Mouse (Mus musculus): ENCODE results near the gene Usp5. TPM values are rescaled to one million over a fixed set of nuclear protein-coding genes. Genes with fewer than 3 reads are reported as not detected.

Usp5 gene
- polyA plus RNA-seq, 1 experiment, result 162 TPM

DNA sequence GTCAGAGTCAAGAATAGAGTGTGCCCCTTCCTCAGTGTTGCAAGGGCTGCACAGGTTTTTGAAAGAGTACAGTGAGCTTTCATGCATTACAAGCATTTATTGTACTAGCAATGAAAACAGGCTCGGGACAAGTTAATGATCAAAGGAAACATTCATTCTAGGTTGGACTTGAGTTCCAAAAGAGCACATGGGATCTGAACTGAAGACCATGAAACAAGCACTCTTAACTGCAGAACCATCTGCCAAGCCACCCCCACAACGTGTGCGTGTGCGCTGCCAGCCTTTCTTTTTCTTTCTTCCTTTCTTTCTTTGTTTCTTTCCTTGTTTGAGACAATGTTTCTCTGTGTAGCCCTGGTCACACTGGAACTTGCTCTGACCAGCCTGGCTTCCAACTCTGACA, 33.5 kb downstream of the Usp5 start:
- TF ChIP-seq POLR2A (IDR thresholded peaks at IDR 0.05; ENCODE audit: borderline replicate concordance, extremely low read depth, insufficient read depth, insufficient read length, poor library complexity, severe bottlenecking), result no peak
- TF ChIP-seq CTCF (IDR thresholded peaks at IDR 0.05; ENCODE audit: borderline replicate concordance, extremely low read depth, insufficient read depth, insufficient read length), result no peak

DNA sequence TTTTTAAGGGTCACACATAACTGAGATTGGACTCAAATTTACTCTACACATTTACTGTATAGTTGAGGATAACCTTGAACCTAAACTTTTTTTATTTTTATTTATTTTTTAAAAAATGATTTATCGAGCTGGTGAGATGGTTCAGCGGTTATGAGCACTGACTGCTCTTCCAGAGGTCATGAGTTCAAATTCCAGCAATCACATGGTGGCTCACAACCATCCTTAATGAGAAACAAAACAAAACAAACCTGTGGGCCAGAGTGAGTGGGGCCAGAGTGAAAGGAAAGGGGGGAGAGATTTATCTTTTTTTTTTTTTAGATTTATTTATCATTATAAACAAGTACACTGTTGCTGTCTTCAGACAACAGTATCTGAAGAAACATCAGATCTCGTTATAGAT, 37.4 kb downstream of the Usp5 start:
- TF ChIP-seq POLR2A (IDR thresholded peaks at IDR 0.05; ENCODE audit: borderline replicate concordance, extremely low read depth, insufficient read depth, insufficient read length, poor library complexity, severe bottlenecking) (no peak), CTCF (IDR thresholded peaks at IDR 0.05; ENCODE audit: borderline replicate concordance, extremely low read depth, insufficient read depth, insufficient read length) (no peak)
- DNase-seq (ENCODE audit: low read depth), result no peak

More for the DNA sequence above, 33.5 kb downstream of the Usp5 start:
- no peak for DNase-seq (ENCODE audit: low read depth)

DNA sequence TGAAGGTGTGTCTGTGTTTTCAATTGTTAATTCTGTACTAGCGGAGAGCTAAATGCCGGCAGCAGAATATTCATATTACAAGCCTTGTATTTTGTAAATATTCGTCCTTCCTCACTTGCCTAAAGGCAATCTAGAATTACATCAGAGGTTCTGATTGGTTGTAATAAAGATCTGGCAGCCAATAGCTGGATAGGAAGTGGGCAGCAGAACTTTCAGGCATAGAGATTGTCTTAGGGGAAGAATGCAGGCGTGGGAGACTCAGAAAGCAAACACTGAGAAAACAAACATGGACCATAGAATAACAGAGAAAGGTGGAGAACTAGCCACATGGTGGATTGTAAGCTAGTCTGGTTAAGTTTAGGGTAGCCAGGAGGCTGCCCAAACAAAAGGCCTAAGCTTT, 39.2 kb downstream of the Usp5 start:
- no peak for TF ChIP-seq POLR2A (IDR thresholded peaks at IDR 0.05; ENCODE audit: borderline replicate concordance, extremely low read depth, insufficient read depth, insufficient read length, poor library complexity, severe bottlenecking)
- no peak for TF ChIP-seq CTCF (IDR thresholded peaks at IDR 0.05; ENCODE audit: borderline replicate concordance, extremely low read depth, insufficient read depth, insufficient read length)

DNA sequence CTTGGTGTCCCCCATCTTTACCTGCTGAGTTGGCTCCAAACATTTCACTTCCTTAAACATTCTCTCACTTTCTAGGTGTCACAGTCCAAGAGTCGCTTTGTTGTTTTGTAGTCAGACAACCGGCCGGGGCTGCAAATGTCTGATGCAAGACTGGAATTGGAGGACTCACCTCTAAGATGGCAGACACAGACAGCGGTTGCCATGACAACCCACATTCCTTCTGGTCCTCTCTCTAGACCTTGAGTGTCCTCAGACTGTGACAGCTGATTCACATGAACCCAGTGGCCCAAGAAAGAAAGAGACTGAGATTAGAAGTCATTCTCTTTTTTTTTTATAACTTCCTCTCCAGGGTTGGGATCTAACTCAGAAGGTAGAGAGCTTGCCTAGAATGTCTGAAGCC, 39.8 kb downstream of the Usp5 start:
- no peak for TF ChIP-seq CTCF (IDR thresholded peaks at IDR 0.05; ENCODE audit: borderline replicate concordance, extremely low read depth, insufficient read depth, insufficient read length)
- no peak for TF ChIP-seq POLR2A (IDR thresholded peaks at IDR 0.05; ENCODE audit: borderline replicate concordance, extremely low read depth, insufficient read depth, insufficient read length, poor library complexity, severe bottlenecking)
- DNase-seq (ENCODE audit: low read depth), result no peak

More for the DNA sequence above, 39.2 kb downstream of the Usp5 start:
- no peak for DNase-seq (ENCODE audit: low read depth)

DNA sequence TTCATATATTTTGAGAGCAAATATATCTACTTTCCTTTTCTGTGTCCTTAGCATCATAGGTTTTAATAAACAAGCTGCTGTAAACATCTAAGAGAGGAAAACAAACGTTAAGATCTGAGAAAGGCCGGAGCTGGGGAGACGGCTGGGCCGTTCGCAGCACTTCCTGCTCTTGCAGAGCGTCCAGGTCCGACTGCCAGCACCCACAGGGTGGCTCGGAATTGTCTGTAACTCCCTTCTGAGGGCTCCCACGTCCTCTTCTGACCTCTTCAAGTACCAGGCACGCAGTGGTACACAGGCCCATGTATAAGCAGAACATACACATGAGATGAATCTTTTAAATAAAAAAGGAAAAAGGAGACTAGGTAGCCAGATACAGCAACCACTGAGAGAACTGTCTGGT, 41.6 kb downstream of the Usp5 start:
- DNase-seq (ENCODE audit: low read depth), result no peak
- TF ChIP-seq POLR2A (IDR thresholded peaks at IDR 0.05; ENCODE audit: borderline replicate concordance, extremely low read depth, insufficient read depth, insufficient read length, poor library complexity, severe bottlenecking), result no peak

DNA sequence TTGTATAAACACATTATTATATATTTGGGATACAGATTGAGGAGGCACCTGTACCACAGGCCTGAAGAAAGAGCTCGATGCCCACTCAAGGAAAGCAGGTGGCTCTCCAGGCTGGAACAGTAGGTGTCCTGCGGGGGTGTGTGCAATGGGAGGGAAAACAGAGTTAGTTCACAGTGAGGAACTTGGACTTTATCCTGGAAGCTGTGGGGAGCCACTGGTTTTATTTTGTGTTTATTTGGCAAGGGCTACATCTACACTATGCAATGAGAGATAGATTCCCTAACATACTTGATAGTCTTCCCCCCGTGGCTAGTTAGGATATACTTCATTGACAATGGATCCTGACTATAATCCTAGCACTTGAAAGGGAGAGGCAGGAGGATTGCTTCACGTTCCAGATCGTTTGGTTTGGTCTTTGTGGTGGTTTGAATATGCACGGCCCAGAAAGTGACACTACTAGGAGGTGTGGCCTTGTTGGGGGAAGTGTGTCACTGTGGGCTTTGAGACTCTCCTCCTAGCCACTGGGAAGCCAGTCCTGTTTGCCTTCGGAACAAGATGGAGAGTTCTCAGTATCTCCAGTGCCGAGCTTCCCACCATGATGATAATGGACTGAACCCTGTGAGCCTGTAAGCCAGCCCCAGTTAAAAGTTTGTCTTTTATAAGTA, 42.4 kb downstream of the Usp5 start:
- no peak for DNase-seq (ENCODE audit: low read depth)
- TF ChIP-seq CTCF (IDR thresholded peaks at IDR 0.05; ENCODE audit: borderline replicate concordance, extremely low read depth, insufficient read depth, insufficient read length) (no peak), POLR2A (IDR thresholded peaks at IDR 0.05; ENCODE audit: borderline replicate concordance, extremely low read depth, insufficient read depth, insufficient read length, poor library complexity, severe bottlenecking) (no peak)

DNA sequence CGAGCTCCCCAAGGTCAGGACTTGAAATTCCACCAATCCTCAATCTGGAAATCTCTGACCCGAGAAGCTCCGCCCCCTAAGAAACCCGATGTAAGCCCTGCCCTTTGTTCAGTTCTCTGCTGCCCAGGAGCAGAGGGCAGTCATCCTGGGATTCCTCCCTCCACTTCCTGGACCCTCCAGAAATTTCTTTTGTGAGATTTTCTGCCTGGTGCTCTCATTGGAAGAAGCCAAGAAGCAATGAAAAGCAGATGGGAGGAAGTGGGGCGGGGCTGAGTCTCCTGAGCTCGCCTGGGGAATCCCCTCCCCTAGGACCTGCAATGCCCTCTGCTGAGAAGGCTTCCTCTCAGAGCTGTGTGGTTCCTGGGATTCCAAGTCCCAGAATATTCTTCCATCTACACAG, 46.8 kb downstream of the Usp5 start:
- no peak for TF ChIP-seq POLR2A (IDR thresholded peaks at IDR 0.05; ENCODE audit: borderline replicate concordance, extremely low read depth, insufficient read depth, insufficient read length, poor library complexity, severe bottlenecking)
- no peak for TF ChIP-seq CTCF (IDR thresholded peaks at IDR 0.05; ENCODE audit: borderline replicate concordance, extremely low read depth, insufficient read depth, insufficient read length)
- peak; percentile 43 for DNase-seq (ENCODE audit: low read depth)

DNA sequence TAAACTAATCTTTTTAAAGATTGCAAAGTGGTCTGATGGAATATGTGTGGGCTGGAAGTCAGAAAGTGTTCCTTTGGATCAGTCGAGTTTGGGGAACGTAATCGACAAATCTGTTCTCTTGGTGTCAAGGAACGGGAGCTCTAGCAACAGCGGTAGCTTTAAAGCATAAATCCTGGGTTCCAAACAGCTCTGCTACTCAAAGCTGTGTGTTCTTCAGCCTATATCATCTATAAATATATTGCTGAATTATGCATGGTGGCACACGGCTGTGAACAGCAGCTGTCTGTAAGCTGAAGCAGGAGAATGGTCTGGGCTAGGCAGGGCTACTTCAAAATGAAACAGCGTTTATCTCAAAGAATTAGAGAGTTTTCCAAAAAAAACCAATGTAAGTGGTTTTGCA, 48.4 kb downstream of the Usp5 start:
- TF ChIP-seq POLR2A (IDR thresholded peaks at IDR 0.05; ENCODE audit: borderline replicate concordance, extremely low read depth, insufficient read depth, insufficient read length, poor library complexity, severe bottlenecking), result no peak
- no peak for TF ChIP-seq CTCF (IDR thresholded peaks at IDR 0.05; ENCODE audit: borderline replicate concordance, extremely low read depth, insufficient read depth, insufficient read length)
- DNase-seq (ENCODE audit: low read depth), result no peak

DNA sequence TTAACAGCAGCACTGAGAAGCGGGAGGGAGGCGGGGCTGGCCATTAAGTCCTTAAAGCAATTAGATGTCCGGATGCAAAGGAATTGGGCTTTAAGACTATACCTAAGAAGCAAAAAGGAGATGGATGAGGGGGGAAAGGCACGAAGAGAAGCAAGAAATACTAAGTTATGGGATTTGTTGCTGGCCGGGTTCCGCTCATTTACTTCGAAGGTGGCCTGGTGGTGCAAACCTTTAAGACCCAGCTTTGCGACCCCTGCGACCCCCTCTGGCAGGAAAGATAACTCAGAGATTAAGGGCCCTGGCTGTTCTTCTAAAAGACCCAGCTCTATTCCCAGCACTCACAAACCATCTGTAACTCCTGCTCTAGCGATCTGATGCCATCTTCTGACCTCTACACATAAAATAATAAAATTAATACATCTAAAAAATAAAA, 49.3 kb downstream of the Usp5 start:
- DNase-seq (ENCODE audit: low read depth), result no peak
- TF ChIP-seq POLR2A (IDR thresholded peaks at IDR 0.05; ENCODE audit: borderline replicate concordance, extremely low read depth, insufficient read depth, insufficient read length, poor library complexity, severe bottlenecking) (no peak), CTCF (IDR thresholded peaks at IDR 0.05; ENCODE audit: borderline replicate concordance, extremely low read depth, insufficient read depth, insufficient read length) (0 out of 2 replicates have a peak, but pooled peaks have one; percentile 11)

DNA sequence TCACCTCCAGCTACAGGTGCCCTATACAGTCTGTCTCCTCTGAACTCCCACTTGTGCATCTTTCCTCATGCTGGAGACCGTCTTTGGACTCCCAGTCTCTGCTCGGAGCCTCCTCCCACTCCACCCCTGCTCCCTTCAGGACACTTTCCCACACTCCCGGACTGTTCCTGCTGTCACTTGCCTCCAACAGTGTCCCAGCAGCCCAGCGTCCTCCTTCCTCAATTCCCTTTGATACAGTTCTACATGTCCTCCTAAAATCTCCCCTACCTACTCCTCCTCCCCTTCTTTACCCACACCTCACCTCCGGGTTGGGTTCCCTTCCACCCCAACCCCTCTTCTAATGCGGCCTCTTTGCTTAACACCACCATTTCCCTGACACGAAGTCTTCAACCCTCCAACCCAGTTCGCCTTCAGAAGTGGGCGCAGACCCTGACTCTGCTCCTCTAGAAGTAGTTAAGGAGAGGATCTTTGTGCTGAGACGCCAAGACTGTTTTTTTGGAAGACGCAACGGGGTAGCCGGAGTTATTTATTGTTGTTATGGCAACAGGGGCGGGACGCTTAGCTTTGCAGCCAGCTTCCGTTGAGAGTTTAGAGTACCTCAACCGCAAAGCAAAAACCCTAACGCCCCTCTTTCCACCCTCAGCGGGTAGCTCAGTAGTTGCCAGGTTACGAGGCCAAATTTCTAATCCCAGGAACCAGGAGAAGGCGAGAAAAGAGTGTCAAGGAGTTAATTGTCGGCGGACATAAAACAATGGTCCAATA, 49.9 kb downstream of the Usp5 start, which contains the start of gene Lrrc23:
Gene Lrrc23, minus strand, starts transcription at position 506 of the 762 bp plus-strand sequence.
- TF ChIP-seq CTCF (IDR thresholded peaks at IDR 0.05; ENCODE audit: borderline replicate concordance, extremely low read depth, insufficient read depth, insufficient read length) (no peak), POLR2A (IDR thresholded peaks at IDR 0.05; ENCODE audit: borderline replicate concordance, extremely low read depth, insufficient read depth, insufficient read length, poor library complexity, severe bottlenecking) (no peak)
- peak; percentile 81 for DNase-seq (ENCODE audit: low read depth)

DNA sequence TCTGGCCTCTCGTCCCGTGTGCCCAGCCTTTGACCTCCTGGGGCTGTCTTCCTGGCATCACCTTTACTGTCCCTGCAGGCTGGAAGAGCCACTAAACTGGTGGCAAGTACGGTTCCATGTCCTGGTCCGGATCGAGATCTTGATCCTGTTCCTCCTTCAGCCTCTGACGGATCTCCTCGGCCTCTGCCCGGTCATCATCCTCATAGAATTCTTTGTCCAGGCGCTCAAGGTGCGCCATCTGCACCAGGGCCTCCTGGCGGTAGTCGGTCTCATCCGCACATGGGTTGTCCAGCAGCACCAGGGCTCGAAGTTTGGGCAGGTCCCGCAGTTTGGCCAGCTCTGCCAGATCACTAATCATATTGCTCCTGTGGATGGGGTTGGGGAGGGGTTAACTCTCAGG, 58.8 kb downstream of the Usp5 start:
- no peak for DNase-seq (ENCODE audit: low read depth)

DNA sequence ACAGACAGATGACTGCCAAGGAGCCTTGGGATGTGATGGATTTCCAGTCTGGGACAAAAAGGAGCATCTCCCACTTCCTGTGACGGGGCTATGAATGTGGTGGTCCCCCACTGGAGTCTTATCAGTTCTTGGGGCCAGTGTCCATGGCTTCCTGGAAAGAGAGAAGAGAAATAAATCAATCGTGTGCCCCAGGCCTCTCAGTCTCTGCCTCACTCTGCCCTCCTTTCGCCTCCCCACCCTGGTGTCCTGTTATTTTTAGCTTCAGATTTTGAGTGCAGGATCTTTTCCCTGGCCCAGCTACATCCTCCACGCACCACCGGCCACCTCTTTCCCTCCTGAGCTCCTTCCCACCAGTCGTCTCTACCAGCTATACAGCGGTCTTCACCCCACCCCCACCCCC, 59.3 kb downstream of the Usp5 start:
- no peak for DNase-seq (ENCODE audit: low read depth)
- no peak for TF ChIP-seq CTCF (IDR thresholded peaks at IDR 0.05; ENCODE audit: borderline replicate concordance, extremely low read depth, insufficient read depth, insufficient read length)
- TF ChIP-seq POLR2A (IDR thresholded peaks at IDR 0.05; ENCODE audit: borderline replicate concordance, extremely low read depth, insufficient read depth, insufficient read length, poor library complexity, severe bottlenecking), result no peak

More for the DNA sequence above, 58.8 kb downstream of the Usp5 start:
- TF ChIP-seq CTCF (IDR thresholded peaks at IDR 0.05; ENCODE audit: borderline replicate concordance, extremely low read depth, insufficient read depth, insufficient read length) (no peak), POLR2A (IDR thresholded peaks at IDR 0.05; ENCODE audit: borderline replicate concordance, extremely low read depth, insufficient read depth, insufficient read length, poor library complexity, severe bottlenecking) (no peak)

All from brain, embryonic 14.5 days (tissue).